Comparison of ENCODE assay signal across 15 mouse cellular contexts in the genomic region with DNA sequence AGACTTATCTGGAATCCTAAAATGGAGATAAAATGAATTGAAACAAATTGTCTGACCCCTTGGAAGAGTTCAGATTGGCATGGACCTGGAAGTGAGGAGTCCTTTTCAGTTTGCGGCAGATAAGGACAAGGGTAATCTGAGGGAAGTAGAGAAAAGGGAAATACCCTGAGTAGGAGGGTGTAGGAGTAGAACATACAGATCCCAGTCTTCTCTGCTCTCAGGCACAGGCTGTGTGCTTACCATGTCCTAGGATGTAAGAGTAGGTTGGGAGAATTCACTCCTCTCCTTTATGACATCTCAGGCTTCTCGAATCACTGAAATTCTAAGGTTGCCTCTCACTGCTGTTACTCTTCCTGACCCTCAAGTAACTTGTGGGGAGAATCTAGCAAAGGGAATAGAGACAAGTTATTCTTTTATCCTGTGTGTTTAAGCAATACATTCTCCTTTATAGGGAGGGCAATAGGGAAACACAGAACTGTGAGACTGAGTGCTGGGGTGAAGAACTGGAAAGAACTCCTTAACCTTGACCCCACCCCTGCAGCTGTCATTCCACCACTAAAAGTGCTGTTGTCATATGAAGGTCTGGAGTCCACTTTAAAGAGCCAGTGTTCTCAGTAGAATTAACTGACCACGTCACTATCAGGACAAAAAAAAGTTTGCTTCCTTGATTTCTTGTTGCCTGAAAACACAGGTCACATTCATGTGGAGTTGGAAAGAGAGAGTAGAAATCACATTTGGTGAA.
"Had no signal": no experiment of that assay in that cellular context is flagged by ENCODE, and none has a peak within 500 bp of the region (broad histone marks: within the 10 kb centered on the region; RNA-seq: fewer than 3 reads in every experiment).

No protein-coding gene starts in this region.

- DNase-seq: kidney, adult 18-20 months; kidney, adult 9 months; kidney, postnatal 25 days; layer of hippocampus, postnatal 36 days; liver, embryonic 13.5 days; lung, embryonic 14.5 days; retina, postnatal 1 day; right cerebral cortex, postnatal 4 days; thymus, adult 2 months; thymus, postnatal 25 days had no signal

- H3K27ac ChIP-seq: left cerebral cortex, adult 2 months; liver, embryonic 13.5 days; midbrain, embryonic 12.5 days; midbrain, embryonic 15.5 days; neural tube, embryonic 13.5 days had no signal

- H3K36me3 ChIP-seq: liver, embryonic 13.5 days; midbrain, embryonic 12.5 days; midbrain, embryonic 15.5 days; neural tube, embryonic 13.5 days had no signal

- H3K4me2 ChIP-seq: liver, embryonic 13.5 days; lung, embryonic 14.5 days; midbrain, embryonic 12.5 days; midbrain, embryonic 15.5 days; neural tube, embryonic 13.5 days had no signal

- ATAC-seq: lung, postnatal 0 days; midbrain, embryonic 15.5 days had no signal

- H3K9ac ChIP-seq: liver, embryonic 13.5 days; lung, embryonic 14.5 days; midbrain, embryonic 12.5 days; midbrain, embryonic 15.5 days; neural tube, embryonic 13.5 days had no signal

- H3K9me3 ChIP-seq: liver, embryonic 13.5 days; midbrain, embryonic 12.5 days; midbrain, embryonic 15.5 days; neural tube, embryonic 13.5 days had no signal

- H3K4me3 ChIP-seq: left cerebral cortex, adult 2 months; liver, embryonic 13.5 days; midbrain, embryonic 12.5 days; midbrain, embryonic 15.5 days; neural tube, embryonic 13.5 days had no signal
